In genomic region chr9:109930752-109931151, GRCm38 (mm10) we compare ENCODE assay signal across 8 mouse cellular contexts. TPM values are rescaled to one million over a fixed set of nuclear protein-coding genes. Genes with fewer than 3 reads are reported as not detected.
A peak's percentile ranks its signal among the peaks of the same experiment; 100 is the strongest.
DNase-seq lines count a peak whose midpoint lies in the region; ATAC-seq and TF ChIP-seq lines count a peak whose summit lies in the region.

No protein-coding gene starts in this region.

- H3K27me3 ChIP-seq in forebrain, embryonic 13.5 days, result no peaks in the 10 kb centered on the region
- H3K27me3 ChIP-seq in liver, embryonic 15.5 days, result peaks cover 23% of the 10 kb centered on the region

- 79% methylated on average over 6 of the region's 6 CpGs for WGBS in forebrain, embryonic 13.5 days
- WGBS in liver, embryonic 15.5 days (ENCODE audit: insufficient replicate concordance), result 55% methylated on average over 6 of the region's 6 CpGs

- DNase-seq in gastrocnemius, adult 2 months, result peak; percentile 26
- no peak for DNase-seq in gastrocnemius, postnatal 14 days
- DNase-seq in CD4-positive helper T cell, adult 2 months (ENCODE audit: low read depth, low spot score), result peak; percentile 19
- no peak for DNase-seq in urinary bladder, postnatal 25 days (ENCODE audit: low spot score)
- DNase-seq in frontal cortex, postnatal 10 days (ENCODE audit: low spot score in 2 of 2), result no peak

- ATAC-seq in forebrain, embryonic 13.5 days, result no peak
- ATAC-seq in liver, embryonic 15.5 days (ENCODE audit: insufficient read depth), result no peak
- no peak for ATAC-seq in megakaryocyte-erythroid progenitor cell, adult 5-6 weeks (replicated peaks; ENCODE audit: low FRiP score, low TSS enrichment, poor library complexity, severe bottlenecking)

- H3K9ac ChIP-seq in forebrain, embryonic 13.5 days, result peak overlapping the region; percentile 85; the same call in 1 of the 2 replicates
- H3K9ac ChIP-seq in liver, embryonic 15.5 days, result peak overlapping the region; percentile 61

- intact Hi-C loops in gastrocnemius, adult 2 months (cut with DNase I), result loop anchor here (2.0 to 5.0 kb wide), 2 partner anchors 18 to 172 kb away; no protein-coding TSS in a partner anchor
- intact Hi-C loops in gastrocnemius, postnatal 14 days (cut with DNase I; ENCODE audit: low total_unique reads), result loop anchor here (5.0 kb wide), 1 partner anchor 33 kb away; no protein-coding TSS in a partner anchor

- peak overlapping the region; percentile 99 for H3K27ac ChIP-seq in gastrocnemius, adult 2 months
- peak overlapping the region; percentile 97 for H3K27ac ChIP-seq in forebrain, embryonic 13.5 days
- H3K27ac ChIP-seq in liver, embryonic 15.5 days (replicated peaks), result peak overlapping the region; percentile 87; the same call in 1 of the 2 replicates

- no peaks in the 10 kb centered on the region for H3K36me3 ChIP-seq in forebrain, embryonic 13.5 days (ENCODE audit: poor library complexity, severe bottlenecking)
- no peaks in the 10 kb centered on the region for H3K36me3 ChIP-seq in liver, embryonic 15.5 days (replicated peaks)

- H3K4me3 ChIP-seq in gastrocnemius, adult 2 months, result peak overlapping the region; percentile 96
- H3K4me3 ChIP-seq in forebrain, embryonic 13.5 days, result peak overlapping the region; percentile 90
- peak overlapping the region; percentile 73 for H3K4me3 ChIP-seq in liver, embryonic 15.5 days (replicated peaks)

- H3K9me3 ChIP-seq in forebrain, embryonic 13.5 days (replicated peaks), result no peaks in the 10 kb centered on the region
- no peaks in the 10 kb centered on the region for H3K9me3 ChIP-seq in liver, embryonic 15.5 days (replicated peaks)

- H3K4me1 ChIP-seq in forebrain, embryonic 13.5 days, result peaks cover 15% of the 10 kb centered on the region
- H3K4me1 ChIP-seq in liver, embryonic 15.5 days (replicated peaks), result peaks cover 26% of the 10 kb centered on the region

- peak overlapping the region; percentile 82 for H3K4me2 ChIP-seq in forebrain, embryonic 13.5 days
- H3K4me2 ChIP-seq in liver, embryonic 15.5 days, result peak overlapping the region; percentile 97

- TF ChIP-seq CTCF in gastrocnemius, adult 2 months (IDR thresholded peaks at IDR 0.05), result no peak

RNA-seq across cellular contexts. Expression of gene Map4, which starts 0.5 kb away (rescaled TPM):
- 100 to 1,000 TPM; 484 to 501 TPM for total RNA-seq in gastrocnemius, adult 2 months (2021)
- 100 to 1,000 TPM; 451 to 486 TPM for total RNA-seq in gastrocnemius, postnatal 14 days (2021)
- 81.7 and 90.6 TPM in 2 replicates for polyA plus RNA-seq in forebrain, embryonic 13.5 days (2015; fragmentation: Nextera tagmentation; extraction: Ambion mirVana)
- 11.9 and 12.7 TPM in 2 replicates for polyA plus RNA-seq in liver, embryonic 15.5 days (2015; fragmentation: Nextera tagmentation; extraction: Ambion mirVana)
- total RNA-seq in megakaryocyte-erythroid progenitor cell, adult 5-6 weeks (2014; fragmentation: Nextera tagmentation), result 12.9 and 14.3 TPM in 2 replicates
- total RNA-seq in megakaryocyte-erythroid progenitor cell, adult 5-6 weeks (2017), result 7.8 and 12.8 TPM in 2 replicates

RNA-seq across cellular contexts. Expression of gene Cdc25a, which starts 55.4 kb away (rescaled TPM):
- total RNA-seq in gastrocnemius, adult 2 months (2021), result 1 to 10 TPM; 4.3 to 5.0 TPM
- total RNA-seq in gastrocnemius, postnatal 14 days (2021), result 1 to 10 TPM; 3.9 to 4.8 TPM
- polyA plus RNA-seq in forebrain, embryonic 13.5 days (2015; fragmentation: Nextera tagmentation; extraction: Ambion mirVana), result 26.1 and 28.5 TPM in 2 replicates
- 12.7 and 13.3 TPM in 2 replicates for polyA plus RNA-seq in liver, embryonic 15.5 days (2015; fragmentation: Nextera tagmentation; extraction: Ambion mirVana)
- total RNA-seq in megakaryocyte-erythroid progenitor cell, adult 5-6 weeks (2014; fragmentation: Nextera tagmentation), result 58.2 and 61.3 TPM in 2 replicates
- total RNA-seq in megakaryocyte-erythroid progenitor cell, adult 5-6 weeks (2017), result 46.7 and 58.8 TPM in 2 replicates

Comparison
In these comparisons a context has a peak if more than half of its experiments do, and no peak if none do; other contexts are left out.
1. DNase-seq: peak in gastrocnemius, adult 2 months (single experiment) and CD4-positive helper T cell, adult 2 months (single experiment); none in gastrocnemius, postnatal 14 days (single experiment), urinary bladder, postnatal 25 days (single experiment) and frontal cortex, postnatal 10 days (0 of 2).
2. RNA of gene Map4, which starts 0.5 kb away (total RNA-seq): 484 to 501 TPM in gastrocnemius, adult 2 months and 451 to 486 TPM in gastrocnemius, postnatal 14 days; 7.8 to 14.3 TPM in megakaryocyte-erythroid progenitor cell, adult 5-6 weeks; every median in the first group is over 10 times any median in the second.
3. RNA of gene Cdc25a, which starts 55.4 kb away (total RNA-seq): 46.7 to 61.3 TPM in megakaryocyte-erythroid progenitor cell, adult 5-6 weeks; 4.3 to 5.0 TPM in gastrocnemius, adult 2 months and 3.9 to 4.8 TPM in gastrocnemius, postnatal 14 days; every median in the first group is over 4 times any median in the second.
4. Peak in every context shown above with its lines, with median percentiles within 50 percentile points of each other: H3K27ac ChIP-seq and H3K4me3 ChIP-seq.